Mouse (Mus musculus) ES-Bruce4 (cell line): ENCODE measurements around the gene Noct. TPM values are rescaled to one million over a fixed set of nuclear protein-coding genes. Genes with fewer than 3 reads are reported as not detected.
"Not testable (repeated sequence)": the region's sequence is repeated elsewhere in the genome, so short reads cannot be mapped to it uniquely, and the experiment has no call there.

ENCODE experiments used
- H3K27ac ChIP-seq: 2 replicates; pipeline ENCODE4 v1.5.1; 2012; ENCODE audit warnings: low read length, inconsistent platforms; ENCODE audit not compliant: insufficient read depth
- H3K27me3 ChIP-seq: 2 replicates; pipeline ENCODE4 v1.6.1; 2012; ENCODE audit warnings: mild to moderate bottlenecking, low read length, inconsistent platforms; ENCODE audit not compliant: control insufficient read depth, poor library complexity, insufficient read depth, severe bottlenecking
- H3K36me3 ChIP-seq: 2 replicates; pipeline ENCODE4 v1.6.1; 2012; ENCODE audit warnings: inconsistent platforms, mild to moderate bottlenecking, low read length, moderate library complexity; ENCODE audit not compliant: control insufficient read depth, poor library complexity, insufficient read depth, severe bottlenecking
- H3K4me1 ChIP-seq: one replicate; pipeline ENCODE4 v1.8.1; 2011; ENCODE audit warnings: low read length; ENCODE audit not compliant: control insufficient read depth, insufficient read depth
- H3K4me3 ChIP-seq: 2 replicates; pipeline ENCODE4 v1.5.1; 2011; ENCODE audit warnings: low read depth, mild to moderate bottlenecking, low read length
- H3K9ac ChIP-seq: 2 replicates; pipeline ENCODE4 v1.6.1; 2012; ENCODE audit warnings: low read depth, mild to moderate bottlenecking, inconsistent platforms; ENCODE audit not compliant: poor library complexity, severe bottlenecking
- H3K9me3 ChIP-seq: replicated peaks from 2 replicates; pipeline ENCODE4 v1.6.1; 2012; ENCODE audit warnings: mild to moderate bottlenecking, low read length, inconsistent platforms; ENCODE audit not compliant: control insufficient read depth, poor library complexity, insufficient read depth, severe bottlenecking
- CTCF ChIP-seq: IDR thresholded peaks from one replicate; pipeline ENCODE4 v1.8.1; 2011; ENCODE audit warnings: low read depth, low read length
- EP300 ChIP-seq: IDR thresholded peaks from 2 replicates; pipeline ENCODE4 v1.6.1; 2011; ENCODE audit warnings: low read depth, low read length; ENCODE audit not compliant: insufficient read depth
- POLR2A ChIP-seq: IDR thresholded peaks from one replicate; pipeline ENCODE4 v1.8.1; 2011; ENCODE audit warnings: low read length; ENCODE audit not compliant: insufficient read depth
- polyA plus RNA-seq: library from polyadenylated mRNA; stranded (reverse); fragments of >200 nt; gene quantifications from 2 replicates; pipeline ENCODE4 v1.2.4, GENCODE M21; 2011; ENCODE audit warnings: low read depth; ENCODE audit not compliant: missing spikeins, insufficient read depth, insufficient read length

Noct gene
- polyA plus RNA-seq, 1 experiment = 33.7 TPM

DNA sequence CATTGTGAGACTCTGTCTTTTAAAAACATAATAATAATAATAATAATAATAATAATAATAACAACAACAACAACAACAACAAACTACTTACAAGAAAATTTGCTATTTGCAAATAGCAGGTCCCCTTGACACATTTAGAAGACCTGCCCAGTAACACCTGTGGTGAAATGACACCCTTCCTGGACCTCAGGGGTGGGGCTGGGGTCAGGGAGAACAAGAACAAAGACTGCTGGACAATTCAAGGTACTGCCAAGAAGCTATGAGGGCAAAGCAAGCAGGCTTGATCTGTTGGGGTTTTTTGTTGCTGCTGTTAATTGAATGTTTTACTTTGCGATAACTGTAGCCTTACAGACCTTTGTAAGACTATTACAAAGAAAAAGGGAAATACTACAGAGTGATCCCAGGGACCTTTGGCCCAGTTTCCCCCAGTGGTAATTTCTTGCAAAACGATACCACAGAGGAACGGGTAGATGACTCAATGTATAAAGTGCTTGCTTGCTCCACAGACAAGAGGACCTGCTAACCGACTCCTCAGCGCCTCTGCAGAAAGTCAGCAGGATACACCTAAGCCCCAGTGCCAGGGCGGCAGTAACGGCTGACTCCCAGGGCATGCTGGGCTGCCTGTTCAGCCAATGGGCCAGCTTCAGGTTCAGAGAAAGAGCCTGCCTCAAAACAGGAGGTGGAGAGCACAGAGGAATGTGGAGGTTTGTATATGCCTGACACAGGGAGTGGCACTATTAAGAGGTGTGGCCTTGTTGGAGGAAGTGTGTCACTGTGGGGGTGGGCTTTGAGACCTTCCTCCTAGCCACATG, 14.5 kb upstream of the Noct start:
- Histone ChIP-seq H3K36me3 (no peaks in the 10 kb centered on the region), H3K4me1 (peaks cover 6% of the 10 kb centered on the region), H3K27ac (peak overlapping the region; percentile 87), H3K4me3 (peak overlapping the region; percentile 39), H3K9me3 (no peaks in the 10 kb centered on the region), H3K9ac (0 out of 2 replicates have a peak overlapping the region, but pooled peaks have one; percentile 18), H3K27me3 (no peaks in the 10 kb centered on the region)
- peak; percentile 29 for TF ChIP-seq POLR2A
- TF ChIP-seq EP300 = 0 out of 2 replicates have a peak, but pooled peaks have one; percentile 20
- TF ChIP-seq CTCF = no peak

DNA sequence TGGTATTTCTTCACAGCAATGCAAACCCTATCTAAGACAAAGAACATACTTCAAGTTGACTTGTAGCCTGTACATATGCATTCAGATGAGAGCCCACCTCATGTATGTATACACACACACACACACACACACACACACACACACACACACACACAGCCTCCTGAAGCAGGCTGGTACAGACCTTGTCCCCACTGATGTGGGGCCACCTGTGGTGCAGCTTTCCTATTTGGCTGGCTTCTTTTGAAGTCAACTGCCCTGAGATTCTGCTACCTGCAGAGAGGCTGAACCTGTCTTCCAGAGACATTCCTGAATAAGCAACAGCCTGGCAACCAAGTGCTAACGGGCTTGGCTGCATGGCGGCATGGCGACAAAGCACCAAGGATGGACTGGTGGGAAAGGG, 13.8 kb upstream of the Noct start:
- TF ChIP-seq POLR2A = no peak
- no peak for TF ChIP-seq CTCF
- no peak for TF ChIP-seq EP300
- Histone ChIP-seq H3K27me3 (no peaks in the 10 kb centered on the region), H3K36me3 (no peaks in the 10 kb centered on the region), H3K4me3 (peak overlapping the region; percentile 39), H3K4me1 (peaks cover 6% of the 10 kb centered on the region), H3K9ac (no peak overlapping the region), H3K9me3 (no peaks in the 10 kb centered on the region), H3K27ac (peak overlapping the region; percentile 34)

- Histone ChIP-seq H3K4me1 (peaks cover 1% of the 10 kb centered on the region), H3K4me3 (no peak overlapping the region)
- TF ChIP-seq POLR2A = no peak
- TF ChIP-seq EP300 = no peak
- TF ChIP-seq CTCF = no peak
These were observed 11.1 kb upstream of the Noct start for GRCm38 (mm10) chr3:51213111-51213510.

DNA sequence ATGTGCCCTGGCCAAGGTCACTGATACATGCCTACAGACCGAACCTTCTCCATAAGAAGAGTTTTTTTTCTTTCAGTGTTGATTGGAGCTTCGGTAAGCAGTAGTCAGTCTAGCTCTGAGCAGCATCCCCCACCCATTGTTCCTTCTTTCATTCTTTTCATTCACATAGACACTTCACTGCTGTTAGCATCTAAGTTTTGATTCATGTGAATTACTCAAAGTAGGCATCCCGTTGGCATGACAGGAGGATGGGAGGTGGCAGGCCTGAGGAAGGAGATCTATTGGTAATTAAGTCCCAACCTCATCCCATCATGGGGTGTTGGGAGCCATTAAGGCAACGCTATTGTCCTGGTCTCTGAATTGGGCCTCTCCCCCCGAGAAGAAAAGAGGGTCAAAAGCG, 8.6 kb upstream of the Noct start:
- H3K4me3 ChIP-seq = no peak overlapping the region
- no peaks in the 10 kb centered on the region for H3K36me3 ChIP-seq
- TF ChIP-seq EP300 (no peak), POLR2A (no peak), CTCF (no peak)
- no peak overlapping the region for H3K27ac ChIP-seq
- H3K9ac ChIP-seq = no peak overlapping the region
- H3K9me3 ChIP-seq = no peaks in the 10 kb centered on the region
- H3K4me1 ChIP-seq = peaks cover 2% of the 10 kb centered on the region
- no peaks in the 10 kb centered on the region for H3K27me3 ChIP-seq

More at GRCm38 (mm10) chr3:51213111-51213510, 11.1 kb upstream of the Noct start:
- Histone ChIP-seq H3K9ac (no peak overlapping the region), H3K36me3 (no peaks in the 10 kb centered on the region), H3K27ac (no peak overlapping the region), H3K9me3 (no peaks in the 10 kb centered on the region), H3K27me3 (no peaks in the 10 kb centered on the region)

DNA sequence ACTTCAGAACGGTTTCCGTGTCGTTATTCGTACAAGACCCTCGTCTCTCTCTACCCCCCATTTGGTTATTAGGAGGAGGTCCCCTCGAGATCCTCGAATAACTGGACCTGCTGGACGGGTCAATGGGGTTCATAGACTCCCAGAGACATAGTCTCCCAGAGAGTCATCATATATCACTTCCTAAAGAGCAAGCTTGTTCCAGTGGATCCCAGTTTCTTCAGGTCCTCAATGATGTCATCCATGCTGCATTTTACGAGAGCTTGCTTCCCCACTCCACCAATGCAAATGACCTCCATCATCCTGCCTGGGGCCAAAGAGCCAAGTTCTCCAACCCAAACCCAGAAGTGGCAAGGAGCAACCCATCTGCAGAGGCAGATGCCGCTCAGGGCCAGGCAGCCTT, 7.9 kb upstream of the Noct start:
- not testable (repeated sequence) for H3K36me3 ChIP-seq, H3K4me3 ChIP-seq, H3K27ac ChIP-seq, H3K9ac ChIP-seq, H3K4me1 ChIP-seq, H3K27me3 ChIP-seq, H3K9me3 ChIP-seq

- not testable (repeated sequence) for H3K9ac ChIP-seq, H3K4me1 ChIP-seq, H3K27me3 ChIP-seq, H3K27ac ChIP-seq, H3K9me3 ChIP-seq, H3K4me3 ChIP-seq, H3K36me3 ChIP-seq
These were observed 5.9 kb upstream of the Noct start for GRCm38 (mm10) chr3:51218385-51218784.
